Mouse (Mus musculus) gonadal fat pad, adult 2 months (tissue): ENCODE measurements around the gene Bend6. TPM values are rescaled to one million over a fixed set of nuclear protein-coding genes. Genes with fewer than 3 reads are reported as not detected.

Experiments used
- DNase-seq: peaks from one replicate; pipeline ENCODE4 v3.0.0-alpha.2; 2012; ENCODE audit warnings: low read depth
- polyA plus RNA-seq: library from polyadenylated mRNA; depleted of rRNA; stranded (reverse); fragments of >200 nt; gene quantifications from 2 replicates; pipeline ENCODE4 v1.2.3, GENCODE M21; 2012; rRNA removed

The Bend6 gene
- 0.18 and 0.47 TPM in 2 replicates for polyA plus RNA-seq

DNA sequence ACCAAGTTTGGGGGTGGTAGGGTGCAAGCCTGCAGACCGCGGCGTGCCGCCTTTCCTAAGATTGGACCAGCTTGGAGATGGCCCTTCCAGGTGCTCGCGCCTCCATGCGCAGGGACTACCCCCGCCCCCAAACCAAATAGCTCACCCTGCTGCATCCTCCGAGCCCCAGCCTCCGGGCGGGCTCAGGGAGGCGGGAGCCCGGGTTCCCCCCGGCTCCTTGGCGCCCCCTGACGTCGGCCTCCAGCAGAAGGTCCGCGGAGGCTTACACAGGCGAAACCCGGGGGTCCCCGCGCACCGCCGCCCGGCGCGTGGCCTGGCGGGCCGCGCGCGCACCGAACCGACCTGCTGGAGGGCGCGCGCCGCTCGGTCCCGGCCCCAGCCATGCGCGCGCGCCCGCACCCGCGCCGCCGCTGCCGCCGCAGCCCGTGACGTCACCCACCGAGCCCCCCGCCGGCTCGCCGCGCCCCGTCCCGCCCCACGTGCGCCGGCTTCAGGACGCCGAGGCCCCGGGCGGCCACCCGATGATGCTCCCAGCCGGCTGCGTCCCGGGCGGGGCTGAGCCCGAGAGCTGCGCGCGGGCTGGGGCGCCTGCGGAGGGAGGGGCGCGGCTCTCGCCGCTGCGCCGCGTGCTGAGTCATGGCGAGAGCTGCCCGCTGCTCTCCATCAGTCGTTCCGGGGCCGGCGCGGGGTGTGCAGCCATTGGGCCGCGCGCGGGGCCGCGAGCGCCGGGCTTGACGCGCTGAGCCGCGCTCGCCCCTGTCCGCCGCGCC, at the start of gene Bend6:
TSS of gene Bend6 (minus strand) at position 396 of the 770 bp plus-strand sequence.
- DNase-seq, result no peak

DNA sequence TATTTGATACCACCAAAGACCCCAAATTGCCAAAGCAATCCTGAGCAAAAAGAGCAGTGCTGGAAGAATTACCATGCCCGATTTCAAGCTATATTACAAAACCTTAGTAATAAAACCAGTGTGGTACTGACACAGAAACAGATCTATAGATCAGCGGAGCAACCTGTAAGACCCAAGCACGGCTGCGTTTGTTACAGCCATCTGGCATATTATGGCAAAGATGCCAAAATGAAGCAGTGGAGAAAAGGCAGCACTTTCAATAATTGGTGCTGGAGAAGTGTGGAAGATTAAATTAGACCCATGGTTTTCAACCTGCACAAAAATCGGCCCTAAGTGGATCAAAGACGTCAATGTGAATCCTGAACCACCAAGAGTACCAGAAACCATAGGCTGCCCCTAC, 48.0 kb upstream of the Bend6 start:
- DNase-seq, result no peak

DNA sequence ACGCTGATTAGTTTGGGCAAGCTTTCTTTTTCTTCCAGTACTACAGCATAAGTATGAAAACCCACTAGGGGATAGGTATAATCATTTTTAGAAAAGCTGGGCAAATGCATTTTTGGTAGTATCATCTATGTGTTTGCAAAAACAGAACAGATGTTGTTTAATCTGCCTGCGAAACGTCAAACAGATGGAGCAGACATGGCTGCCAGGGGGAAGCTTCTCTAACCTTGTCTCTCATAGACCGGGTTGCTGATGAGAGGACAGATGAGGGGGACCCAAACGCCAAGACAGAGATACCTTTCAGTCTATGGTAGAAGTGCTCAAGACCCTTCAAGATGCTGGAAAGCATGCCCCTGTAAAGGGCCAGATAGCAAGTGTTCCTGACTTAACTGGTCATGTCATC, 40.9 kb upstream of the Bend6 start:
- DNase-seq, result no peak

DNA sequence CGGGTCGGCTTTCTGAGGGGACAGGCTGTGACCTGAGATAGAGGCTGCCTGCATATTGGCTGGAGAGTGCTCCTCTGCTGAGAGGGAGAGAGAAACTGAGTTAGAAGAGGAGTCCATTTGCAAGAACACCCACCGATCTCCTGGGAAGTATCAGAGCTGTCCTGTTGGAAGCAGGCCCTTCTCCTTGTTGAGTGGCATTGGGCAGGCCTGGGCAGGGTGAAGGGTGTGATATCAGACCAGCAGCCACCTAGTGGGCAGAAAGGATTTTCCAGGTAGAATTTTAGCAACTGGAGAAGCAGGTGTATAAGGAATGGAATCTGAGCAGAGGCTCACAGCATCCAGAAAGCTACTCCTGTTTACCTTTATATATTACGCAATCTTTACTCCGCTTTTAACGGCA, 40.2 kb upstream of the Bend6 start:
- DNase-seq, result no peak

DNA sequence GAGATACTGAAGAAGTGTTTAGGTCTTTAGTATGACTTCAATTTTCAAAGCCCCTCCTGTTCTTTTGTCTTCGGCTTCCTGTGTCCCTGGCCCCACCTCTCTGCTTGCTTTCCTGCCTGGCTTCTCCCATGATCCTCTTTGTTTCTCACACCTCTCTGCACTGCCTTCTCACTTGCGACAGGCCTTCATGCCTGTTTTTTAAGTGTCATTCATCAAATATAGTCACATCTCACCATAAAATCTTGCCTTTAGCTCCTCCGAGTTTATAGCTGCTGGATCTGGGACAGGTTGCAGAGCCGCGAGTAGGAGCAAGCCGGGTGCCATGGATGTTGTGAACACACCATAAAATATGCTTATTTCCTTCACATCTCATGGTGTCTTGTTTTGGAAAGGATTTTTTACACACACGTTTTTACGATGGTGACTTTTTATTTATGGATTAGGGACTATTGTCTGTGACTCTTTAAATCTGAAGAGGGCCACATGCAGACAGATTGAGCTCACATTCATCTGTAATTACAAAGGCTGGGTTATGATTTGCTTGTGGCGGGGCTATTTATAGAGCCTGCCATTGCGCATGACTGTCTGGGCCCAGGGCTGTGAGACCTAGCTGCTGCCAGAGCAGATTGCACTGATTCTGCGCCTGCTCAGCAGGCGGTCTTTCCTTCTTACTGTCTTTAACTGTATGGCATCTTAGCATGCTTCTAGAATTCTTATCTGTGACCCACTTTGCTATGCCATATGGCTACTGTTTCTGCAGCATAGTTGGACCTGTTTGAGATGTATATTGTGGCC, 39.2 kb upstream of the Bend6 start:
- no peak for DNase-seq

DNA sequence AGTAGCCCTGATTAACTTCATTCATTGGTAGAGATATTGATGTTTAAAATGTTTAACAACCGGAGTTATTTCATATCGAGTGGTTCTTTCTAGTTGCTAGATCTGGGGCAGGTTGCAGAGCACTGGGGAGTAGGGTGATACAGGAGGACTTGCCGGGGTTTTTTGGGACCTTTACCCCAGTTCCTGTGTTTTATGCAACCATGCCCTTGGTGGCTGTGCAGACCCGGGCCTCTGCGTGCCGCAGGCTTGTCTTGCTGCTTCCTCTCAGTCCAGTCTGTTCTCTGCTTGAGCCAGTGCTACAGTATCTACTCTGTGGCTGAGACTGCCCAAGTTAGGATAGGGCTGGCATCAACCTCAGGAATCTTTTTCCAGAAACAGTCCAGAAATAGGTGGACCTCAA, 38.1 kb upstream of the Bend6 start:
- DNase-seq, result no peak

DNA sequence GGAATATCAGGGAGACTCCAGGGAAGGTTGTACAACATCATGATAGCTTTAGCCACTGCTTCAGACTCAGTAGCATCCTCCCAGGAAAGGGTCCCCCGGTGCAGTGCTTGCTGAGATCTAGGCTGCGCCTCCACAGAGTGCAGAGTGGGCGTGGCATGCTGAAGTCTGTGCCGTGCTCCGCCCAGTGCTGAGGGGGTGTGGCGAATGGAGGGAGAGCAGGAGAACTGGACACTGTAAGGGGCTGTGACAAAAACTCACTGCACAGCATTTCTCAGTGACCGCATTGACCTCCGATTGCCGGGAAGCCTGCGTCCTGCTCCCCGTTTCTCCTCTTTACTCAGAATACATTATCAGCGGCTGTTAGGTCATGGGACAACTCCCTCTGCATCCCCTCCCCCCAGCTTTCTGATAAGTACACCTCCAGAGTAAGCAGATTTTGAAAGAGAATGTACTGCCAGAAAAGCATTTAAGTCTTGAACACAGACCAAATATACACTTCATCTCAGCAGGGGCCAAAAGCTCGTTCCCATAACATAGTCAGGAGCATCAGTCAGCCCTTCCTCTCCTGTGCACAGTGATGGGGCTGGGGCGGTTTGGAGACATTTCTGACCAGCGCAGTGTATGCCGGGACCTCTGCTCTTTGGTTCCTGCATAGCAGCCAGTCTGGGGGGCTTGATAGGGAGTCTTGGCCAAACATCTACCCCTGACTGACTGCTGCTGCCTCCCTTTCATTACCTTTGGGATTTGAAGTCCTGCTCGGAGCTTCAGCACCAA, 37.5 kb upstream of the Bend6 start:
- no peak for DNase-seq

DNA sequence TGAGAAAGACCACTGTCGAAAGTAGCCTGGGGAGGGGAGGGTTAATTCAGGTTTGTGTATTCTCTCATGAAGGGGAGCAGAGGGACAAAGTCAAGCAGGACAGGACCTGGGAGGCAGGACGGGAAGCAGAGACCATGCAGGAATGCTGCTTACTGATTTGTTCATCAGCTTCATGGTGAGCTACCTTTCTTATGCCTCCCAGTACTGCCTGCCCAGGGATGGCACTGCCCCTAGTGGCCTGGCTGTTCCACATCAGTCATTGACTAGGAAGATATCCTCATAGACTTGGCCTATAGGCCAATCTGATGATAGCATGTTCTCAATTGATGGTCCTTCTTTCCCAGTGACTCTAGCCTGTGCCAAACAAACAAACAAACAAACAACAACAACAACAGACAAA, 36.3 kb upstream of the Bend6 start:
- DNase-seq, result no peak

DNA sequence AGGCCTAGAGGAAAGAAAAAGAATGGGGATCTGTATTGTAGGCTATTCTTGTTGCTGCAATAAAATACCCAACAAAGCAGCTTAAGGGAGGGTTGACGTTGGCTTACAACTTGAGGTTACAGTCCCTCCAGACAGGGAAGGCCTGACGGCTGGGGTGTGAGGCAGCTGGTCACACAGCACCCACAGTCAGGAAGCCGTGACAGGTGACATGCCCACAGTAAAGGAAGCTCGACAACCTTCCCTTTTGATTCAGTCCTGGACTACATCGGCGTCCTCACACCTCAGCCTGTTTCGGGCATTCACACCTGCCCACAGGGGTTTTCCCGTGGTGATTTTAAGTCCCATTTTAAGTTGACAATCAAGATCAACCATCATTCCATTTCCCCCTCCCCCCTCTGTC, 35.0 kb upstream of the Bend6 start:
- DNase-seq, result no peak

DNA sequence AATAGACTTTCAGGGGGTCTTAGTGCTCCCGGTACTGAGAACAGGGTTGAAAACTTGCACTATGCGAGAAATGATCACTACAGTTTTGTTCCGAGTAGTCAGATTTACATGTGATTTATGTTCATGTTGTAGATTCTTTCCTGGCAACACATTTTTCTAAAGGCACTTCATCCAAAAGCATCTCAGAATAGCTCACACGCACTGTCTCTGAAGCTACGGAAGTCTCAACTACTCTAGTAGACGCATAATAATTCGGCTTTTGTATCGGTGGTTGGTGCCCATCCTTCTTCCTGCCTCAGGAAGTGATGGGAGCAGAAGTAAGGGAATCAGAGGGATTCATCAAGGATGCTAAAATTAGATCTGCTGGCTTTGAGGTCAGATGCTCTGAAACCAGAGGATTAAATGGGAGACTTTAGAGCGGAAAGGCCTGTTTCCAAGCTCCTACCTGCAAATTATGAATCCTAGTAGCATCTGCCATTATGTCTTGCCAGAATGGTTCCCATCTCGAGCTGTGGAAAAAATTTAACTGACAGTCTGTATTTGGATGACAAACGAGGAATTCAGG, 32.8 kb upstream of the Bend6 start:
- DNase-seq, result no peak

DNA sequence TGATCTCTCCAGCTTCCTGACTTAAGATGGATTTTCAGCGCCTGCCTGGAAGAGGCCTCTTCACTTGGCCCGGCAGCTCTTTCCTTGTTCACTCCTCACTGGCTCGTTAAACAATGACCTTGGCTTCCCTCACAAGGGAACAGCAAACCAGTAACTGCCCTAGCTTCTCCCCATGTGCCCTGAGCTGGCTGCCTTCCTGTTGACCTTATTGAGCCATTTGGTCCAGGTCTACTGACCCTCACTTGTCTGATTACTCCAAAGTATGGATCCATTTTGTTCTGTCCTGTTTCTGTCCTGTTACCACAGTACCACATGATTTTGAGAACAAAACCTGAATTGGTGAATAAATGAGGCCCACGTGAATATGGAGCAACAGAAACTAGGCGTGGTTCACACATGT, 32.2 kb upstream of the Bend6 start:
- no peak for DNase-seq

DNA sequence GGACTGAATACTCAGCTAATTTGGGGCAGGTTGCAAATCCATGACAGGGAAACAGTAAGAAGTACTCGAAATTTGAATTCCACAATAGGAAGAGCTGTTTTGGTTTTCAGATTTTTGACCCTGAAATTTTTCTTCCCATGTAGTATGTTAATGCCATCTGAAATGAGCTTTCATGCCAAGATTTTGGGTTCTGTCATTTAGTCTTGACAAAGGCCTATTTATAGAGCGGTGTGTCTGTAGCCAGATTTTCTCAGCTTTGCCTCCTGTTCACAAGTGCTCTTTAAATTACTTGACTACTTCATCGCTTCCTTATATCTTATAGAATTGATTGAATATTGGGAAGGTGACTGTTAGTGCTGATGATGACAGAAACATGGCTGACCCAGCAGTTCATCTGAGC, 28.3 kb upstream of the Bend6 start:
- no peak for DNase-seq

DNA sequence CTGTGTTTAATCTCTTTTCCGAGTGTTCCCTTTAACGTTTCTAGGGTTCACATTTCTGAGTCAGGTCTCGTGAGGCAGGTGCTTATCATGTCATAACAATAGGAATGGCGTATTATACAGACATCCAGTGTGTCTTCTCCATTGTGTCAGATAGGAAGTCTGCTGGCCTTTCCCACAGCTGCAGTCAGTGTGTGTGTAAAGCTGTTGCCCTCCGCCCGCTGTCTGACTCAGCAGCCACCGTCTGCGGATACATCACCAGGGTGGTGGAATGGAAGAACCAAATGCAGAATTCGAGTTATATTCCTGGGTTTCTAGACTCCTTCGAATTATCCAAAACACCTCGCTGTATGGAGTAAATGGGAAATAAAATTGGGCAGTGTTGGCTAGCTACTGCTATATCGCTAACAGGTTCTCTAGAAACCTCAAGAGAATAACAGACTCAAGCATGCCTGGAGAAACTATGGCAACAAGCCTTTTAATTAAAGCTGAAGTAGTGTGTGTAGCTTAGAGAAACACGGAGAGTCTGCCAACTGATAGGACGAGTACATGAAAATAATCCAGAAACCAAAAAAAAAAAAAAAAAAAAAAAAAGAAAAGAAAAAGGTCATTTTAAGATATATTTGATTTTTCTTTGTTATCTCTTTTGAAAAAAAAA, 25.4 kb upstream of the Bend6 start:
- DNase-seq, result no peak

DNA sequence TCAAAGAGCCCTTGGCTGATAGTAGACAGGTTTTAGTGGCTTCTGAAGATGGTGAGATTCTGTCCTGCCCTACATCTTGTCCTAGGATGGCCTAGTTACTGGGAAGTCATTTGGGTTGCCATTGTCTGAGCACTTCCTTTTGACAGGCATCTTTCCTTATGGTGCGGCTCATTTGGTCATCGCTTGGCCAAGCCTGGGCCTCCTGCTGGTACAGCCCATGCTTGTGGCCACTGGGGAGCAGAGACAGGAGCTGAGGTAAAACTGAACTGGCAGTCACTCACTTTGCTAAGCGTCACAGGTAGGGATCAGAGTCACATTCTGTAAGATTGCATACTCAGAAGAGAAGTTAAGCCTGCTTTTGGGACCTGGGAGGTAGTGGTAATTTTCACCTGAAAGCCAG, 24.6 kb upstream of the Bend6 start:
- DNase-seq, result no peak

DNA sequence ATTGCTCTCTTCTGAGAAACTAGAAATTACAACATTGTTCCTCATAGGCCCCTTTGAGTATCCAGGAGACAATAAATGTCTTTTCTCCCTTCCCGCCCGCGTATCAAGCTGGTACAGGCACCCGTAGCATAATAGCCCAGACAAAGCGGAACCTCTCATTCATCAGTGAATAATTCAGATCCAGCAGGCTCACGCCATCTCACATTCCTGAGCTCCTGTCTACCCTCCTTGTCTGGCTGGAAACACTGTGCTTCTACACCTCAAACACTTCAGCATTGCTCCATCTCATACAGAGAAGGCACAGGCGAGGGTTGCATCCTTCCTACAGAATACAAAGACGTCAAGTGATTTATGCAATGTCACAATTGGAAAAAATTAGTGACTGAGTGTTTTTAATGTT, 24.2 kb upstream of the Bend6 start:
- no peak for DNase-seq

DNA sequence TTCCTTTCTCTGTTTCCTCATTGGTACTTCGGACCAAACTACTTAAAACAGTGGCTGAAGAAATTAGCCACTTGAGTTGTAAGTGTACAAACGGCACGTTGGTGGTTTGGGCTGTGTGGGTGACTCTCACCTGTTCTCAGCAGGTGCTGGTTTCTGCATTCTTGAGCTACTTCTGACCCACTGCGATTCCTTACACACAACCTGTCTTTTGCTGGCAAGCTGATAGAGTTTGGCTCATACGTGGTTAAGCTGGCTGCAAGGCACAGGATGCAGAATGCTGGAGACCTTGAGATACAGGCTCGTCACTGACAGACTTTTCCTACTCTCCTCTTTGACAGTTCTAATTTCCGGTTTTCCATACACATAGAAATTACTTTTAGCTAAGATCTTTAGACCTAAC, 19.9 kb upstream of the Bend6 start:
- DNase-seq, result no peak

DNA sequence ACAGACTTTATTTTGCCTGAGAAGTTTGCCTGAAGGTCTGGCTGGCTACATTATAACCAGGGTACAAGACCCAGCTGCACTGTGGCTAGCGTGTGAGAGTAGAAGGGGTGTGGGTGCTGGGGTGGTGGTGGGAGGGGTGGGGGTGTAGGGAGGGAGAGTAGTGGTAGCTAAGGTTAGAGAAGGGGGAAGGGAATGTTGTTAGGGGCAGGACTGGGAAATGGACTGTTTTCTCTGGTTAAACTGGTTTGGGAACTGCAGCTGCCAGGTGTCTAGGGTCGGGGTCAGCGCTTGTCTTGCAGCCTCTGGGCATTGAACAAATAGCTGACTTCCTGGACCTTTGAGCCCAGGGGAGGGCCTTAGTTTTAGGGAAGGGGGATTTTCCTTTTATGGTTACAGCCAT, 17.7 kb upstream of the Bend6 start:
- DNase-seq, result no peak

DNA sequence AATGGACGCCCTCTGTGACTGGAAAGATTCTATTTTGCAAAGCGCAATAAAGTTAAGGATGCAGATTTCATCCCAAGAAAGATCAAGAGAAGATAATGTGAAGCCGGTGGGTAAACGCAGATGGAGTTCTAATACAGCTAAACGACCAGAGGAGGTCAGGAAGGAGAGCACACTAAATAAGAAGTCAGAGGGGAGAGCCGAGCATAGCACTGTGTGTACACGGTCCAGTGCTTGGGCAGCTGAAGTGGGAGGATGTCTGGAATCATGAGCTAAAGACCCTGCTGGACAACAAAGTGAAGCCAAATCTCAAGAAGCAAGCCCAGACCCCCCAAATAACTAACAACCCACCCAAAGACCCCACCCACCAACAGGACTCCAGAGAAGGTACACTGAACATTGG, 15.4 kb upstream of the Bend6 start:
- DNase-seq, result no peak

DNA sequence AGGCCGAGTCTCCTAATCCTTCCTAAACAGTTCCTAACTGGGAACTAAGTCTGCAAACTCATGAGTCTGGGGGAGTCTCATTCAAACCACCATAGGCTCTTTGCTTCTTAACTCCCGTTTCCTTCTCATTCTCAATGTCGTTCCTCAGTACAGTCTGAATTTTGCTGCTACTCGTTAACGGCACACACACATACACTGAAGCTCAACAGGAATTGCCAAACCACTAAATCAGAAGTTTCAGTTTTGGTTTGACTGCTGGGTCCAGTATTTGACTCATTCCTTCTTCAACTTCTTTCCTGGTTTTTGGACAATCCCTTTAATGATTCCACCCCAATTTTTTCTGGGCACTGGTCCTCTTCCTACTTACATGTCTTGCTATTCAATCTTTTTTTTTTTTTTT, 8.9 kb upstream of the Bend6 start:
- DNase-seq, result no peak

DNA sequence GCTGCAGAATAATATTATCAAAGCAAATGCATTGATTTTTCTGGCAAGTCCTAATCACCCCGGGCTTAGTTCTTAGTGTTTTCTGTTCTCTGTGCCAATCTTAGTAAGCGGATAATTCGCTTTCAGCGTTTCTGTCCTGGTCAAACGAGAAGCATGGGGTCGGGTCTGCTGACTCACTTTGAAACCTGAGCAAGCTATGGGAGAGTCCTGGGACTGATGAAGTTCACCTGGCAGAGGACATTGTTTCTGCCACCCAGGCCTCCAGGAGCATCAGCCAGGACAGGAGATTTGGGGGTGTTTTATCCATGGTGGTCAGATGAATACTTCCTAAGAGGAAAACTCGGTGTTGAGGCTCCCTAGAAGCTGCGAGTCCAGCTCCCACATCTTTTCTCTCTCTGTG, 4.0 kb upstream of the Bend6 start:
- DNase-seq, result no peak

DNA sequence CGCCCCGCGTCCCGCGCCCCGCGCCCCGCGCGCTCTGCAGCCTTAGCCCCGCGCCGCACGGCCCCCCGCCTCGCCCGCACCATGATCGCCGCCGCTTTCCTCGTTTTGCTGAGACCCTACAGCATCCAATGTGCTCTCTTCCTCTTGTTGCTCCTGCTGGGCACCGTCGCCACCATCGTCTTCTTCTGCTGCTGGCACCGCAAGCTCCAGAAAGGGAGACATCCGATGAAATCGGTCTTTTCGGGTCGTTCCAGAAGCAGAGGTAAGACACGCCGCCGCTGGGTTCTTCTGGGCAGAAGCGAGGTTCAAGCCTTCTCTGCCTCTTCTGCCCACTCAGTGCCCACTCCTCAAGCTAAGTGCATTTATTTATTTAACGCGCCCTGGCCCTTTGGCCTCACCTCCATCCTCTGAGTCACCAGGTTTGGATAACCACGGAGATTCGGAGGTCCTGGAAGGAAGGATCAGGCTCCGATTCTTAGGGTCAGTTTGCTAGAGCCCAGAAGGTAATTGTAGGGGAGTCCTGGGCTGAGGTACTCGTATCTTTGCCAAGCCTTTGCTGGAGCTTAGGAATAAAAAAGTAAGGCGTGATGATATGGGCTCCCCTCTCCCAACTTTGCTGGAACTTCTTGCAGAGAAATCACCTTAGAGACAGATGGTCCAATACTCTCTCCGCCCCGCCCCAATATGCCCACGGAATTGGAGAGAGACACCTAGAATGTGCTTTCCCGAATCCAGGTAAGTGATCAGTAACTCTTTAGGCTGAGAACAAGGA, 761 bp upstream of the Bend6 start, which contains the start of gene Dst:
TSS of gene Dst (plus strand) at position 35 of the 772 bp plus-strand sequence.
- DNase-seq, result no peak
